Mouse (Mus musculus) neural tube, embryonic 10.5 days (tissue): ENCODE data around the gene Chrna9.
A peak's percentile ranks its signal among the peaks of the same experiment; 100 is the strongest.

Source experiments
- DNase-seq: peaks from one replicate; pipeline ENCODE4 v3.0.0-alpha.2; 2017; ENCODE audit warnings: low spot score; ENCODE audit errors: extremely low spot score

The Chrna9 gene

DNA sequence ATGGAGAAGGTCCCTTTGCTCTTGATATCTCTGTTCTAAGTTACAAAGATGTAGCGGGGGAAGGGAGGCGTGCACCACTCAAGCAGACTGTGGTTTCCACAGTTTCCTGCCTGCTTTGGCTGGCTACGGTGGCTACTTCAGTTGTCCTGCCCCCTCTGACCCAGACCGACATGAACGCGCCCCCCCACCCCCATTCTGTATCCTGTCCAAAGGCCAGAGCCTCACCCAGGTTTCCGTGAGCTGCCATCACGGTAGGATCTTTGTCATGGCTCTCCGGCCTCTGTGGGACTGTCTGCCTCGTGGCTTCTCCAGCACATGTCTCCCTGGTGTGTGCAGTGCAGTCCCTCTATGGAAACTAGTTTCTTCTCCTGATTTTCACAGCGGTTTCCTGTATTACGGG lies 15.4 kb upstream of the Chrna9 start:
- DNase-seq: no peak

DNA sequence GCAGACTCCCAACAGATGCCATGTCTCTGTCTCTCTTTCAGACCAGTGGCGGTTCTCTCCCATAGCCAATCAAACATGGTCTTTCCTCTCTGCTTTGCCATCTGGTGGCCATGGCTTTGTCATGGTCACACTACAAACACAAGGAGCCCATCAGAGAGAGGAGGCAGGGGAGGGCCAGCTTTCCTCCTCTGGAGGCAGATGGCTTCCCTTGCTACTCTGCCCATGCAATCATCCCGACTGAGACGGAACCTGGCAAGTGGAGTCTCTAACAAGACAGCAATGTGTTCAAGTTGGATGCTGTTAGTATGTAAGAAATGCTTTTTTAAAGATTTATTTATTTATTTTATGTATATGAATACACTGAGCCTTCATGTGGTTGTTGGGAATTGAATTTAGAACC lies 14.8 kb upstream of the Chrna9 start:
- DNase-seq: no peak

DNA sequence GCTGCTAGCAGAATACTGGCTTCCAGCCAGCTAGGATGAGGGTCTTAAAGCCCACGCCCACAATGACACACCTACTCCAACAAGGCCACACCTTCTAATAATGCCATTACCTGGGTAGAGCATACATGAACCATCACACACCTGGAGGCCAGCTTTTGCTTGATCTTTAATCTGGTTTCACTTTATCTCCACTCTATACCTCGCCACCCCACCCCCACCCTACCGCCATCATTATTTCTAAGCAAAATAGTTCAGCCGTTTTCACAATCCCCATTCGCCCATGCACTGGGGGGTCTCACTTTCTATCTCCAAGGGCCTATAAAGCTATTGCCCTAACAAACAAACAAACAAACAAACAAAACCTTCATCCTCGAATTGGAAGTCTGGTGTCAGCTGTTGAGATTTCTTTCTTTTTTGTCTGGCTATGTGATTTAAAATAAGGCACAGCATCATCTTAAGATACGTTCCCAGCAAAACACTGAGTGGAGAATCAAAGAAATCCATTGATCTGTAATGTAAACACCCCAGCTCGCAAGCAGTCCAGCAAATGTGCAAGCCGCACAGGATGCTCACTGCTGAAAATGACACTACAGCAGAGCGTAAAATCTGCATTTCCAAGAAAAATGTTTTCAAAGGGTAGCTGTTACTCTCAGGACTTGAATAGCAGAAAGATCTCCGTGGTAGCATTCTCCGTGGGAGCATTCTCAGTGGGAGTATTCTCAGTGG lies 13.9 kb upstream of the Chrna9 start:
- no peak for DNase-seq

DNA sequence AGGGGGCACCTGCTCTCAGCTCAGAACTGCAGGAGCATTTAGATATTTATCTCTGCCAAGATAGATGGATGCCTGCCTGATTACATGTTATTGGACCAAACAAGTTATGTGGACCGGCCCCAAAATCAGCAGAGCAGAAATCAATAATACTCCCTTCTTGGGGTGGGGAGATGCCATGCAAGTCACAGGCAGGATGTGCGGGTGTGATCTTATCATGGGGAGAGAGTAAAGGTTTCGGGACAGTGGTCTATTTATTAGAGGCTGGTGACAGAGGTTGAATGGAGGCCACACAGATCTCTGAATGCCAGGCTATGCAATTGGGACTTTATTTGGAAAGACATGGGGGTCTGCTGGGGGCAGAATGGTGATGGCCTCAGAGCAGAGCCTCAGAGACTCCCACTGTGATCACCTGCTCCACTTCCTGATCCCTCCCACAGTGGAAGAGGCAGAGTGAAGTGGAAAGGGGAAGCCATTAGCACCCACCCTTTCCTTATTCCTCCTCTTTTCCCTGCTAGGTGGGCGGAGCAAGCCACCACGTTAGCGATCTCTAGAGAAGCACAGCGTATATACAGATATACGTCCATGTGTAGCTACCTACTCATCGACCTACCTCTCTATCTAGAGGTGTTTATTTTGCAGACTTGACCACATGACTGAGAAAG lies 13.1 kb upstream of the Chrna9 start:
- no peak for DNase-seq

DNA sequence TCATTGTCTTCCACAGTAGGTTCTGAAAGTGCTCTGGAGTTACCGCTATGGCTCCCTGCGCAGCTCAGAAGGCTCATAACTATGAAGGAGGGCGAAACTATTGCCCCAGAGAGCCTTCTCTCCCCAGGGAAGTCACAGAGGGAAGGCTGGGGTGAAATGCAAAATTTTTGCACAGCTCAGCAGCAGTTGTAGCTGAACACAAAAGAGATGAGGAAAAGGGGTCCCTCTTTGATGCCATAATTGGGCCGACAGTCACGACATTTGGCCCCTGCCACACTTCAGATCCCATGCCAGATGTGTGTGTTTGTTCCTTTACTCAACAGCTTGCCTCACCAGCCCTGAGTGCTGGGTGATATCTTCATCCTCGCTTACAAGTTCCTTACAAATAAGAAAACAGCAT lies 8.1 kb upstream of the Chrna9 start:
- DNase-seq: no peak

DNA sequence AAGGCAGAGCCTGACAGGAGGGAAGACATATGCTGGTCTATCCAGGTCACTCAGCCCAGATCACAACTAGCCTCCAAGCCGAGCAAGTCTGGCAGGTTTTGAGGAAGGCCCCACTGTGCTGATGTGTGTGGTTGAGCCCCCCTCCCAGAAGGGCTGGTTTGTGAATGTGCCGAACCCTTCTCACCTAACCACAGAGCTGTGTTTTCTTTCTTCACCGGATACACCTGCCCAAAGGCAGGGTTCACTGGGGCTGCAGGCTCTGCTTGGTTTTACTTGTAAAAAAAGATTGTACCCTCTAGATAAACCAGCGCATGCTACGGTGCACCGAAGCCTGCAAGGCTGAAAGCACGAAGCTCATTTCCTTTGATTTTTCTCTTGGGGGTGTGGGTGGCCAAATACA lies 5.6 kb upstream of the Chrna9 start:
- DNase-seq: no peak

DNA sequence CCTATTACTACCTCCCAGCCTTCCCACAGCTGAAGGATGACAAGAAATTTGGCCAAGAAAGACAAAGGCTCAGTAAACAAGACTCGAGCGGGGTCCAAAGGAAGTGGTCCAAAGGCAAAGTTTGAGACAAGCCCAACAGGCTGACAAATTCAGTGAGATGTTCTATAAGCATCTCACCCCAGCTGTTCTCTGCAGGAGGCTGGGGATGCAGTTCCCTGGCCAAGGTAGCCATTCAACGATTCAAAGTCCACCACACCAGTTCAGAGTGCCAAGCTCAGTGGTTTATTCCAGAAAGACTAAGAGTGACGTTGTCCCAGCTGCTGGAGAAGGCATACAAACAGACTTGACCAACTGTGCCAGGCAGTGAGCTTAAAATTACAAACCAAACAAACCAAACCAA lies 4.5 kb upstream of the Chrna9 start:
- DNase-seq: no peak

DNA sequence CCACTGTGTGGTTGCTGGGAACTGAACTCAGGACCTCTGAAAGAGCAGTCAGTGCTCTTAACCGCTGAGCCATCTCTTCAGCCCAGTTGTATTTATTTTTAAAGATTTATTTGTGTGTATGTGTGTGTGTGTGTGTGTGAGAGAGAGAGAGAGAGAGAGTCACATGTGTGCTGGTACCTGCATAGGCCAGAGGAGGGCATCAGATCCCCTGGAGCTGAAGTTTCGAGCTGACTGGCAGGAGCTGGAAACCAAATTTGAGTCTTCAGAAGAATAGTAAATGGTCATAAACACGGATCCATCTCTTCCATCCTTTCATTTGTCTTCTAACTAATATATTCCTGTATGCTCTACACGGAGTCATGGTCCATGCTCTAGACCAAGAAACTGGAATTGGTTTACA lies 1.5 kb upstream of the Chrna9 start:
- DNase-seq: no peak

DNA sequence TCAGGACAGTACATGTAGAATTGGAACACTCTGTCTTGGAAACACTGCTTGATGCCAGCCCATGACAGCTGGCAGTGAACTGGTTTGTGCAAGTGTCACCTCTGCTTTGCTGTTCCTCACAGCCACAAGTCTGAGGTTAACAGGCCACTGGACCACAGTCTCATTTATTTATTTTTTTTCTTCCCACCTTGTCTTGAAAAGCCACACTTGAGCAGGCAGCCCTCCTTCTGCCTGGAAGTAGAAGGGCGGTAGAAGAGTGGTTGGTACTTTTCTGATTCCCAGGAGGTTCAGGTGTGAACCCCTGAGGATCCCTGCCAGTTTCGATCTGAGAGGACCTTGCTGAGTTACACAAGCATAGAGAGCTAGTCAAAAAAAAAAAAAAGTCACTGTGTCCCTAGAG lies 957 bp upstream of the Chrna9 start:
- DNase-seq: no peak

DNA sequence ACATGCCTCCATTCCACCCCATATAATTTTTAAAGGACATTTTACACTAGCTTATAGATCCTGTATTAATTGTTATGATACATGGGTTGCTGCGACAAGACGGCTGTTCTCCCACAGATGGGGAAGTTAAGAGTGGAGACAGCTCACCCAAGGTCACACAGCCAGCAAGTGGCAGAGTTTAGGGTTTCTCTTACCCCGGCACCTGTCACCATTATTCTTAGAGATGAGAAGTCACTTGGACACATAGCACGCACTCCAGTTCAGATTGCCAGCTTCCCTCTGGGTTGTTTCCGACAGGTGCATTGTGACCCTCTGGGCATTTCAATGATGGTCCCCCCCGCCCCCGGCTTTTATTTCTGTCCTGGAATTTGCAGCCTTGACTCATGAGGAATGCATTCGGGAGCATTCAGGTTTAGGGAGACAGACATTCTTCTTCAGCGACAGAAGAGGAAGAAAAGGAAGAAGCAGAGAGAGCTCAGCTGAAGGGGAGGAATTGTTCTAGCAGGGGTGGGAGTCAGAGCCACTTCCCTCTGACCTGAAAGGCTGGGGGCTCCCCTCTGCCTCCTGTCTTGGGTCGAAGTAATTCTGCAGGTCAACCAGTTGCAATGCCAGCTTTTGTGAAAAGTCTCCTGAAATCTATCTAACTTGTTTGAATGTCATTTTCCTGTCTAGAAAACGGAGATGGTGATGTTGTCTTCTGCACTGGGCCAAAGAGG lies 2.4 kb downstream of the Chrna9 start:
- no peak for DNase-seq

DNA sequence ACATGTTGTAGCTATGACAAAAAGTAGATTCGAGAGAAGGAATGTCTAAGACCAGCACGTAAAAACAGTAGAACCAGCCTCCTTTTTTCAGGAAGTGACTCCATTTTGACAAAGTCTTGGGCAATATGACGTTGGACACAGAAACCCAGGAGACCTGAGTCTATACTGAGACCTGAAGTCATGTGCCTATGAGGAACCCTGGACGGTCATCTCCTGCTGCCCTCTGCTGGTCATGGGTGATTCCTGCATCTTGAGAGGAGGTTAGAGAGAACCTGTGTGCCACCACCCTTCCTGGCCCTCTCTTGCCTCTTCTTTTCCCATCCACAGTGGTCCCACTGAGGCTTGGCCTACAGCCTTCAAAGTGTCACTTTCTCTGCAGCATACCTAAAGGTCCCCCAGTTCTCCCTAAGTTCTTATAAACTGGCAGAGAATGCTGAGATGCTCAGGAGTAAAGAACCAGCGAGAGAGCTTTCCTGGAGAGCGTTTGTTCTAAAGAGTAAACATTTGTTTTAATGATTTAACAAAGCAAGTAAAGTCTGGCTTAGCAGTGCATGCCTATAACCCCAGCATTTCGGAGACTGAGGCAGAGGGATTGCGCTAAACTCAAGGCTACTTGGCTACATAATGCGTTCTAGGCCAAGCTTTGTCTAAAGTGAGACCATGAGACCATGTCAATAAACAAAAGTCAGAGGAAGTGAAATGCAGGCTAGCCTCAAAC lies 3.4 kb downstream of the Chrna9 start:
- peak; percentile 82 for DNase-seq

DNA sequence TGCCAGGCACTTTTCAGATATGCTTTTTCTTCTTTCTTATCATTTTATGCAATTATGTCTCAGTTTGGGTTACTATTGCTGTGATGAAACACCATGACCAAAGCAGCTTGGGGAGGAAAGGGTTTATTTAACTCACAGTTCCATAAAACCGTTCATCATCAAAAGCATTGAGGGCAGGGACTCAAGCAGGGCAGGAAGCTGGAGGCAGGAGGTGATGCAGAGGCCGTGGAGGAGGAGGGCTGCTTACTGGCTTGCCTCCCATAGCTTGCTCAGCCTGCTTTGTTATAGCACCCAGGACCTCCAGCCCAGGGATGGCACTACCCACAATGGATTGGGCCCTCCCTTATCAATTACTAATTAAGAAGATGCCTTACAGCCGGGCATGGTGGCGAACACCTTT lies 6.4 kb downstream of the Chrna9 start:
- DNase-seq: no peak

DNA sequence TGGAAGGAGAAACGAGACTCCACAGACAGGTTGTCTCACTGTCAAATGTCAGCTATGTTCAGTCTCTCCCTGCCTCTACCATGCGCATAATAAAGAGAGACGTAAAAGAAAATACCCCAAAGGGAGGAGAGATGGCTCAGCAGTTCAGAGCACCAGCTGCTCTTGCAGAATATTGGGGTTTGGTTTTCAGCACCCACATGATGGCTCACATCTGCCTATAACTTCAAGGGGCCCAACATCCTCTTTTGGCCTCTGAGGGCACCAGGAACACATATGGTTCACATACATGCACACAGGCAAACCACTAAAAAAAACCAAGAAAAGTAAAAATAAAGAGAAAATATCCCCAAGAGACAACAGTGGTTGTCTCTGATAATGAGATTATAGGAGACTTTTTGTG lies 15.1 kb downstream of the Chrna9 start:
- no peak for DNase-seq

DNA sequence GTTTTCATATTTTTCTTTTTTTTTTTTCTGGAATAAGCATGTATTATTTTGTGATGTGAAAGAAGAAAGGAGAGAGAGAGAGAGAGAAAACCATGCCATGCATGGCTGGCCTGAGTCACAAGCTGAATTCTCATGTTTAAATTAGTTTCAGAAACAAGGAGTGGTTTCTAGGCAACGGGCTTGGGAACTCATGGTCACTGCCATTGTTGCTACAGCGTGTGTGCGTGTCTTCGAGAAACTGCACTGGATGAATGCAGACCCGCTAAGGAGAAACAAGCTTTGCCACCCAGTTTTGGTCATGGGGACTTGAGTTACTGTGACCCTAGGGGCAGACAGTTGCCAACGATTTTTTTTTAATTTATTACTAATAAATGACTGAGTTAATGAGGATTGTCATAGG lies 15.5 kb downstream of the Chrna9 start:
- DNase-seq: peak; percentile 48

DNA sequence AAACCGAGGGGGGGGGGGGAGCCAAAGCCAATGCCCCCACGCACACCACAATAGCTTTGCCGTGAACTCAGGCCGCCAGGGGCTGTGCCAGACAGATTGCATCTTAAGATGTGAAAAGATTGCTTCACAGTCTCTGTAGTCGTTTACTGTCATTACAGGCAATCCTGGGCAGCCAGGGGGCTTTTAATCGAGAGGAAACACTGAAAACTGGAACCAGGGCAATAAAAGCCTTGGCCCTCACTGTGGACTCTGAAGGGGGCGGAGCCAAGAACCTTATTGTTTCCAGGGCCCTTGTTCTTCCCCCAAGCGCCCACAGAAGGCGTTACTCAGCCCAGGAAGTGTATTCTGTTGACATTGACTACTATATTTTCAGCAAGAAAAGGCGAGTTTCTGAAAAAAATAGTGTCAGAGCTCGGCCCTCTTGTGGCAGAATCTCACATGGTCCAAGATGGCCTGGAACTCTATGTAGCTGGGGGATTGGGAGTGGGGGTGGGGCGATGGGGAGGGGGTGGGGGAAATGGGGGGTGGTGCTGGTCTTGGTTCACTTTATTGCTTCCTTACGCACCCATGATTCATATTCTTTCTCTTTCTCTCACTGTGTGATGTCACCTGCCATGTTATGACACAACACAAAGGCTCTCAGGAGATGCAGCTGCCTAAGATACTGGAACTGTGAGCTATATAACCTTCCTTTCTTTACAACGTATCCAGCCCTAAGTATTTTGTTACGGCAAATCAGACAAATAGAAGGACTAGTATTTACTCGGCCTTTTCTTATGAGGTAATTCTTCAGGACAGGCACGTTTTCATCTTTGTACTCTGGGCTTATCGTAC lies 16.2 kb downstream of the Chrna9 start:
- peak; percentile 52 for DNase-seq

DNA sequence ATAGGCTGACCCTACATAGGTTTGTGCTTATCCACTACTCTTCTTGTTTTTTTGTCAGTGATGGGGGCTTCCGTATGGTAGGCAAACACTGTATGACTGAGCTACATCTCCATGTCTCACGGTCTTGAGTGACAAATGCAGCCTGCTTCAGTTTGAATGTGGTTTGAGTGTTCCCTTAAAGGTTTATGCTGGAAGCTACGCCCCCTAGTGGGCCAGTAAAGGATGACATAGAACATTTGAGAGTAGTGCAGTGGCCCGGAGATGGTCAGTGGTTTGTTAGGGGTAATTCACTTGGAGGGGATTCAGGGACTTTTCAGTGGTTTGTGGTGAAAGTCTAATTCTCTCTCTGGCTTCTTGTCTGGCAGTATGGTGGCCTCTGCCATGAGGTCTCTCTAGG lies 16.8 kb downstream of the Chrna9 start:
- DNase-seq: no peak

DNA sequence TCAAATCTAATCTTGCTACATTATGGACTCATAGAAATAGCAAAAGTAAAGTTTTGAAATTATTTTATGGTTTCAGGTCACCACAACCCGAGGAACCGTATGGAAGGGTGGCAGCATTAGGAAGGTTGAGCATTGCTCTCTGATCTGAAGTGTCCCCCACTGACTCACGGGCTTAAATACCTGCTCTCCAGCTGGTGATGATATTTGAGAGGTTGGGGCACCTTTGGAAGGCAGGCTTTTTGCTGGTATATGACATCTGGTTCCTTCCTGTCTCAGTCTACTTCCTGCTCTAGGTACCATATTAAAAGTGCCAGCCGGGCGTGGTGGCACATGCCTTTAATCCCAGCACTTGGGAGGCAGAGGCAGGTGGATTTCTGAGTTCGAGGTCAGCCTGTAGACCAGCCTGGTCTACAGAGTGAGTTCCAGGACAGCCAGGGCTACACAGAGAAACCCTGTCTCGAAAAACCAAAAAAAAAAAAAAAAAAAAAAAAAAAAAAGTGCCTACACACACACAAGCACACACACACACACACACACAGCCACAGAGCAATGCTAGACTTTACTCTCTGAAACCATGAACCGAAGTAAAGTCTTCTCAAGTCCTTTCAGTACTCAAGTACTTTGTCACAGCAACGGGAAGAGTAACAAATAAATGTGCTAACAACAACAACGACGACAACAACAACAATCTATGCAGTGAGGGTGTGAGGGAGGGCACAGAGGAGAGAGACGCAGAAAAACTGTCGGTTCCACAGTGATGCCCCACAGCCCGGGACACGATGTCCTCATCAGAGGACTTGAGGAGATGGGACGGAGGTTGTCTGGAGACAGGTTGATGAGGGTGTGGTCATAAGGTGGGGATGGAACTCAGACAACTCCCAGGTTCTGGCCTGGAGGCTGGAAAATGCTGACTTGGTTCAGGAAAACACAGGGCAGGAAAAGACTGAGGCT lies 19.7 kb downstream of the Chrna9 start:
- DNase-seq: no peak

DNA sequence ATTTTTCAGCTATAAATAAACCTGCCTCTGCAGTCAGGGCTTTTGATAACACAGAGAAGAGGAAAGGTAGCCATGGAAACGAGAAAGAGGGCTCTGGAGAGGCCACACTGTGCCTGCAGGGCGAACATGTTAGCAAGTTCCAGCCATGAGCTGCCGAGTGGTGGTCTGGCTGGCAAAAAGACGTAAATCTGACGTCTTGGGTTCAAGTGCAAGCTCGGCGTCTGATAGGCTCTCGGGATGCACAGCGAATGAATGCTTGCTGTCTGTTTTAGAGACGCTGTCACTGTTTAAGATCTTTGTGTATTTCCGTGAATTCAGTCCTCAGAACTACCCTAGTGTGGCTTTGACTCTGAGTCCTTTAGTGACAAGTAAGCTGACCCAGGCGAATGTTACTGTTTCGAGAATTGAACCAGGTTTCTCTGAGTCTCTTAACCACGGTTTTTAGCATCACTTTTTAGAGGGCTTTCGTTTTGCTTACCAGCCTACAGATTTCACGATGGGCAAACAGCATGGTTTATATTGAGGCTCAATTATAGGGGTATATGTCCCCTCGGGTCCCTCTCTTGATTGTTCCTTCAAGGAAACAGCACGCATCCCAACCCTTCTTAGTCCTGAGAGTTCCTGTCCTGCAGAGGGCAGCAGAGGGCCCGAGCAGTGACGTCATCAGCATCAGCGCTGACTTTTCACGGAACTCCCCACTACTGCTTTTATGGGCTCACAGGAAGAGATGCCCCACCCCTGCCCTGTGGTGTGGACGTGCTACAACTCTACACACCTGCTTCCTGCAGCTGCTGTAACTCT lies 20.8 kb downstream of the Chrna9 start:
- DNase-seq: peak; percentile 85
